Mouse (Mus musculus) G1E (cell line): ENCODE data around the gene Oscp1.

Experiments
- CTCF ChIP-seq: IDR thresholded peaks from 2 replicates; pipeline ENCODE4 v1.5.1; 2012; ENCODE audit warnings: low read depth, low read length, inconsistent platforms, mixed read lengths
- GATA1 ChIP-seq: IDR thresholded peaks from 2 replicates; pipeline ENCODE4 v1.6.1; 2012; ENCODE audit warnings: borderline replicate concordance, low read length, inconsistent platforms, mixed read lengths
- GATA2 ChIP-seq: IDR thresholded peaks from 2 replicates; pipeline ENCODE4 v1.6.1; 2012; ENCODE audit warnings: low read depth, low read length, inconsistent platforms, borderline replicate concordance
- POLR2AphosphoS5 ChIP-seq: IDR thresholded peaks from 2 replicates; pipeline ENCODE4 v1.6.1; 2012; ENCODE audit warnings: low read depth, low read length, inconsistent platforms; ENCODE audit not compliant: insufficient replicate concordance
- TAL1 ChIP-seq: conservative IDR thresholded peaks from 2 replicates; pipeline ENCODE4 v1.6.1; 2012; ENCODE audit warnings: low read depth, low read length, inconsistent platforms, mixed read lengths

GRCm38 (mm10) chr4:126057207-126058133, 895 bp upstream of the Oscp1 start:
- TF ChIP-seq TAL1, result no peak
- TF ChIP-seq CTCF, result no peak
- no peak for TF ChIP-seq GATA1
- TF ChIP-seq POLR2AphosphoS5, result no peak
- TF ChIP-seq GATA2, result no peak
